Mouse (Mus musculus): ENCODE data around the gene Gkn3. TPM values are rescaled to one million over a fixed set of nuclear protein-coding genes. Genes with fewer than 3 reads are reported as not detected.

The Gkn3 gene
- polyA plus RNA-seq, 1 experiment from 2014 or later, result 0.62 TPM

Other genes starting within 250 kb of the Gkn3 start
- 3.8 and 4.9 TPM in 2 replicates for gene Antxr1, start 53.1 kb downstream of the Gkn3 start, polyA plus RNA-seq (2015; fragmentation: Nextera tagmentation; extraction: Ambion mirVana)
- not detected in 2 replicates for gene Gkn1, start 38.0 kb downstream of the Gkn3 start, polyA plus RNA-seq (2015; fragmentation: Nextera tagmentation; extraction: Ambion mirVana)
- not detected in 2 replicates for gene Gkn2, start 15.6 kb downstream of the Gkn3 start, polyA plus RNA-seq (2015; fragmentation: Nextera tagmentation; extraction: Ambion mirVana)
- 3.7 and 7.5 TPM in 2 replicates for gene Bmp10, start 40.1 kb upstream of the Gkn3 start, polyA plus RNA-seq (2015; fragmentation: Nextera tagmentation; extraction: Ambion mirVana)
- 4.7 and 7.5 TPM in 2 replicates for gene Arhgap25, start 144.3 kb upstream of the Gkn3 start, polyA plus RNA-seq (2015; fragmentation: Nextera tagmentation; extraction: Ambion mirVana)
- 0.87 and 1.4 TPM in 2 replicates for gene Prokr1, start 201.8 kb upstream of the Gkn3 start, polyA plus RNA-seq (2015; fragmentation: Nextera tagmentation; extraction: Ambion mirVana)